Mouse (Mus musculus): Measurements from ENCODE around the gene Rock2.
A peak's percentile ranks its signal among the peaks of the same experiment; 100 is the strongest.

Rock2 gene

GRCm38 (mm10) chr12:16870405-16871068 lies 24.2 kb upstream of the Rock2 start:
- DNase-seq (ENCODE audit: extremely low read depth, insufficient read length, low spot score): peak; percentile 91

- no peak for DNase-seq (ENCODE audit: extremely low read depth, insufficient read length, low spot score)
Observed at GRCm38 (mm10) chr12:16872006-16872405, 22.7 kb upstream of the Rock2 start.

- peak; percentile 24 for DNase-seq (ENCODE audit: extremely low read depth, insufficient read length, low spot score)
Observed at GRCm38 (mm10) chr12:16872926-16873464, 21.7 kb upstream of the Rock2 start.

- no peak for DNase-seq (ENCODE audit: extremely low read depth, insufficient read length, low spot score)
Observed at GRCm38 (mm10) chr12:16873549-16873948, 21.1 kb upstream of the Rock2 start.

- peak; percentile 67 for DNase-seq (ENCODE audit: extremely low read depth, insufficient read length, low spot score)
Observed at GRCm38 (mm10) chr12:16874086-16874485, 20.6 kb upstream of the Rock2 start.

GRCm38 (mm10) chr12:16875269-16875668 lies 19.4 kb upstream of the Rock2 start:
- no peak for DNase-seq (ENCODE audit: extremely low read depth, insufficient read length, low spot score)

GRCm38 (mm10) chr12:16875678-16876077 lies 19.0 kb upstream of the Rock2 start:
- DNase-seq (ENCODE audit: extremely low read depth, insufficient read length, low spot score): no peak

GRCm38 (mm10) chr12:16876667-16877066 lies 18.0 kb upstream of the Rock2 start:
- DNase-seq (ENCODE audit: extremely low read depth, insufficient read length, low spot score): no peak

- DNase-seq (ENCODE audit: extremely low read depth, insufficient read length, low spot score): no peak
Observed at GRCm38 (mm10) chr12:16877141-16877540, 17.6 kb upstream of the Rock2 start.

- no peak for DNase-seq (ENCODE audit: extremely low read depth, insufficient read length, low spot score)
Observed at GRCm38 (mm10) chr12:16877679-16878078, 17.0 kb upstream of the Rock2 start.

GRCm38 (mm10) chr12:16879369-16879768 lies 15.3 kb upstream of the Rock2 start:
- DNase-seq (ENCODE audit: extremely low read depth, insufficient read length, low spot score): no peak

GRCm38 (mm10) chr12:16880077-16880476 lies 14.6 kb upstream of the Rock2 start:
- DNase-seq (ENCODE audit: extremely low read depth, insufficient read length, low spot score): no peak

GRCm38 (mm10) chr12:16882442-16882841 lies 12.3 kb upstream of the Rock2 start:
- DNase-seq (ENCODE audit: extremely low read depth, insufficient read length, low spot score): no peak

GRCm38 (mm10) chr12:16883111-16883510 lies 11.6 kb upstream of the Rock2 start:
- no peak for DNase-seq (ENCODE audit: extremely low read depth, insufficient read length, low spot score)

- no peak for DNase-seq (ENCODE audit: extremely low read depth, insufficient read length, low spot score)
Observed at GRCm38 (mm10) chr12:16884534-16884933, 10.2 kb upstream of the Rock2 start.

- no peak for DNase-seq (ENCODE audit: extremely low read depth, insufficient read length, low spot score)
Observed at GRCm38 (mm10) chr12:16886354-16886753, 8.3 kb upstream of the Rock2 start.

GRCm38 (mm10) chr12:16893039-16893438 lies 1.7 kb upstream of the Rock2 start:
- DNase-seq (ENCODE audit: extremely low read depth, insufficient read length, low spot score): no peak

GRCm38 (mm10) chr12:16893656-16894395 lies 869 bp upstream of the Rock2 start:
- DNase-seq (ENCODE audit: extremely low read depth, insufficient read length, low spot score): no peak

- peak; percentile 60 for DNase-seq (ENCODE audit: extremely low read depth, insufficient read length, low spot score)
Observed at GRCm38 (mm10) chr12:16895221-16895928, 680 bp downstream of the Rock2 start.

GRCm38 (mm10) chr12:16896073-16896789 lies 1.5 kb downstream of the Rock2 start:
- peak; percentile 48 for DNase-seq (ENCODE audit: extremely low read depth, insufficient read length, low spot score)

GRCm38 (mm10) chr12:16897225-16897624 lies 2.5 kb downstream of the Rock2 start:
- DNase-seq (ENCODE audit: extremely low read depth, insufficient read length, low spot score): no peak

All from 3134 (cell line).